In the genomic region with DNA sequence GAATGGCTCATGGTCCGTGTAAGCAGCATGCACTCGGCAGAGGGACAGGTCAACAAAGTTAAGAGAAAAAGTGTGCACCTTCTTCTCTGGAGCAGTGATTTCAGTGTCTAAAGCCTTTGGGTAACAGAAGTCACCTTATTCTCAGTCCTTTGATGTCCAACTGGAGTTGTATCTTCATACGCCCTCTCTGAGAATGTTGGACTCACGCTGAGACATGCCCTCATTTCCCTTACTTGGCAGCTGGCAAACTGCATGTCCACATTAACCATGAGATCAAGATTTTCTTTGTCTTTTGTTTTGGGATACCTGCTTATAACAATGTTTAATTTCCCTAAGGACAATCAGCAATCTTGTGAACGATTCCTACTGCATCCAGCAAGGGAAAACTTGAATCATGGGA, we compare ENCODE assay signal across 15 mouse cellular contexts.
A peak's percentile ranks its signal among the peaks of the same experiment; 100 is the strongest.
DNase-seq lines count a peak whose midpoint lies in the region; ATAC-seq lines count a peak whose summit lies in the region.
"Had no signal": no experiment of that assay in that cellular context is flagged by ENCODE, and none has a peak within 500 bp of the region (broad histone marks: within the 10 kb centered on the region; RNA-seq: fewer than 3 reads in every experiment).

No protein-coding gene starts in this region.

- intact Hi-C loops in gastrocnemius, postnatal 14 days (cut with DNase I; ENCODE audit: low total_unique reads), result no loop called here

- ATAC-seq in monocyte, adult 5-6 weeks (replicated peaks; ENCODE audit: insufficient number of reproducible peaks, low FRiP score, low TSS enrichment, poor library complexity, severe bottlenecking), result no peak
- ATAC-seq: forebrain, embryonic 13.5 days; forebrain, postnatal 0 days; intestine, embryonic 16.5 days had no signal

- DNase-seq in brain, adult 2 months (ENCODE audit: low read depth, low spot score), result peak; percentile 66
- DNase-seq in cerebellum, adult 18-20 months, result peak; percentile 17 to 43
- peak; percentile 55 for DNase-seq in cerebellum, adult 9-11 months
- peak; percentile 22 to 33 for DNase-seq in cerebellum, postnatal 36 days
- DNase-seq in layer of hippocampus, postnatal 25 days (ENCODE audit: extremely low spot score in 1 of 2, low spot score in 1 of 2), result no peak
- no peak for DNase-seq in right cerebral cortex, postnatal 14 days
- no peak for DNase-seq in gastrocnemius, postnatal 14 days
- DNase-seq: adrenal gland, adult 2 months; adrenal gland, postnatal 36 days; forebrain, postnatal 0 days; gastrocnemius, postnatal 25 days; kidney, adult 2 months had no signal

Comparison
In these comparisons a context has a peak if more than half of its experiments do, and no peak if none do; other contexts are left out.
1. DNase-seq: peak in brain, adult 2 months (single experiment), cerebellum, adult 18-20 months (2 of 2), cerebellum, adult 9-11 months (single experiment) and cerebellum, postnatal 36 days (2 of 2); none in layer of hippocampus, postnatal 25 days (0 of 2), right cerebral cortex, postnatal 14 days (single experiment) and gastrocnemius, postnatal 14 days (single experiment).